Mouse (Mus musculus): ENCODE measurements at regions not wholly inside any gene's neighbourhood (a gene's known extent, or its start where the extent isn't known, plus 50 kb on each side); places are given as distances from the start of the nearest gene placed in this dataset.
A peak's percentile ranks its signal among the peaks of the same experiment; 100 is the strongest.

- no peak for DNase-seq
Observed at GRCm38 (mm10) chr13:44149499-44149898, 364.9 kb downstream of the Cd83 start.

- DNase-seq = no peak
Observed at GRCm38 (mm10) chr13:44151526-44151925, 367.0 kb downstream of the Cd83 start.

- no peak for DNase-seq
Observed at GRCm38 (mm10) chr13:44152806-44153613, 368.4 kb downstream of the Cd83 start.

- DNase-seq = no peak
Observed at GRCm38 (mm10) chr13:44153784-44154183, 369.2 kb downstream of the Cd83 start.

GRCm38 (mm10) chr13:44155956-44156355 is 371.4 kb downstream of the Cd83 start:
- no peak for DNase-seq

- no peak for DNase-seq
Observed at GRCm38 (mm10) chr13:44156546-44156945, 372.0 kb downstream of the Cd83 start.

- no peak for DNase-seq
Observed at GRCm38 (mm10) chr13:44157236-44157635, 372.7 kb downstream of the Cd83 start.

- no peak for DNase-seq
Observed at GRCm38 (mm10) chr13:44158364-44158763, 373.8 kb downstream of the Cd83 start.

- DNase-seq = no peak
Observed at GRCm38 (mm10) chr13:44159346-44159745, 374.8 kb downstream of the Cd83 start.

GRCm38 (mm10) chr13:44164746-44165145 is 380.2 kb downstream of the Cd83 start:
- no peak for DNase-seq

- DNase-seq = peak; percentile 45
Observed at GRCm38 (mm10) chr13:44167186-44167585, 382.6 kb downstream of the Cd83 start.

GRCm38 (mm10) chr13:44168186-44168585 is 383.6 kb downstream of the Cd83 start:
- DNase-seq = no peak

GRCm38 (mm10) chr13:44171639-44172038 is 387.1 kb downstream of the Cd83 start:
- no peak for DNase-seq

- DNase-seq = no peak
Observed at GRCm38 (mm10) chr13:44172701-44173100, 388.1 kb downstream of the Cd83 start.

GRCm38 (mm10) chr13:44174236-44174635 is 389.7 kb downstream of the Cd83 start:
- DNase-seq = no peak

- DNase-seq = no peak
Observed at GRCm38 (mm10) chr13:44175300-44176036, 390.9 kb downstream of the Cd83 start.

- no peak for DNase-seq
Observed at GRCm38 (mm10) chr13:44176121-44176520, 391.5 kb downstream of the Cd83 start.

- DNase-seq = no peak
Observed at GRCm38 (mm10) chr13:44178006-44178405, 393.4 kb downstream of the Cd83 start.

GRCm38 (mm10) chr13:44180384-44180783 is 395.8 kb downstream of the Cd83 start:
- DNase-seq = no peak

GRCm38 (mm10) chr13:44182544-44183191 is 398.1 kb downstream of the Cd83 start:
- peak; percentile 21 for DNase-seq

- DNase-seq = no peak
Observed at GRCm38 (mm10) chr13:44195365-44195764, 410.8 kb downstream of the Cd83 start.

GRCm38 (mm10) chr13:44206042-44206441 is 421.5 kb downstream of the Cd83 start:
- no peak for DNase-seq

- DNase-seq = no peak
Observed at GRCm38 (mm10) chr13:44206448-44206847, 421.9 kb downstream of the Cd83 start.

All from kidney, postnatal 10 days (tissue).